Mouse (Mus musculus): Measurements from ENCODE around the gene Col18a1. TPM values are rescaled to one million over a fixed set of nuclear protein-coding genes. Genes with fewer than 3 reads are reported as not detected.

Col18a1 gene
- polyA plus RNA-seq, 1 experiment from 2014 or later: 122 TPM

DNA sequence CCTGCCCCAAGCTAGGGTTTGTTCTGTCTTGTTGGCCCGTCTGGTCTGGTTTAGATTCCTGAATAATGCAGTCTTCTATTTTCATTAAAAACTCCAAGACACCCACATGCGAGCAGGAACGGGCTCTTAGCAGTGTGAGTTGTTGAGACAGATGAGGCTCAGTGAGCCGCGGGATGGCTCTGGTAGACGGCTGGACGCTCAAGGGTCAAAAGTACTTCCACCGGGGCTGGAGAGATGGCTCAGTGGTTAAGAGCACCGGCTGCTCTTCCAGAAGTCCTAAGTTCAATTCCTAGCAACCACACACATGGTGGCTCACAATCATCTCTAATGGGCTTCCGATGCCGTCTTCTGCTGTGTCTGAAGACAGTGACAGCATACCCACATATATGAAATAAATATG lies 46.9 kb downstream of the Col18a1 start:
- 0 out of 2 replicates have a peak, but pooled peaks cover 7% of the 10 kb centered on the region for H3K4me1 ChIP-seq
- WGBS: 78% methylated on average over 11 of the region's 11 CpGs
- no peak overlapping the region for H3K27ac ChIP-seq
- no peaks in the 10 kb centered on the region for H3K36me3 ChIP-seq
- no peak for ATAC-seq (ENCODE audit: insufficient number of reproducible peaks, insufficient read depth, low FRiP score, low TSS enrichment)
- H3K4me2 ChIP-seq (replicated peaks): no peak overlapping the region
- no peaks in the 10 kb centered on the region for H3K27me3 ChIP-seq
- H3K9me3 ChIP-seq: no peaks in the 10 kb centered on the region
- no peak overlapping the region for H3K4me3 ChIP-seq
- no peak overlapping the region for H3K9ac ChIP-seq

DNA sequence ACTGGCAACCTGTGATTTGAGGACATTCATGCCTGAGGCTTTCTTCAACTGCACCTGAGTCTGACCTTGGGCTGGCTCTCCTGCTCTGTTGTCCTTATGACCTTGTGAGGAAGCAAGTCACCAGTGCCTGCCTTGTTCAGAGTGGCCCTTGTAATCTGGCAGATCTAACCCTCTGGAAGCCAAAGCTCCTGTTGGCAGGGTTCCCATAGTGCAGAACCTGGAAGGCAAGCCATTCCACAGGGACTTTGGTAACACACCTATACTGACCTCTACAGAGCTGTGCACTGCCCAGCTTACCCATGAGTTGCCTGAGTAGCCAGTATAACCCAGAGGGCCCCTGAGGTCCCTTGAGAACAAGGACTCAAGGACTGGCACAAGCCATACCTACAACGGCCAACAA lies 48.0 kb downstream of the Col18a1 start:
- WGBS: 78% methylated on average over 1 of the region's 1 CpGs

GRCm38 (mm10) chr10:77116537-77117455 lies 49.6 kb downstream of the Col18a1 start:
- Histone ChIP-seq H3K9me3 (no peaks in the 10 kb centered on the region), H3K4me1 (peaks cover 14% of the 10 kb centered on the region), H3K4me3 (no peak overlapping the region), H3K9ac (no peak overlapping the region), H3K27me3 (no peaks in the 10 kb centered on the region), H3K4me2 (replicated peaks) (no peak overlapping the region), H3K27ac (no peak overlapping the region), H3K36me3 (no peaks in the 10 kb centered on the region)
- WGBS: 46% methylated on average over 4 of the region's 4 CpGs
- ATAC-seq (ENCODE audit: insufficient number of reproducible peaks, insufficient read depth, low FRiP score, low TSS enrichment): no peak; the same call in 1 of the 2 replicates

More for the DNA sequence above, 48.0 kb downstream of the Col18a1 start:
- Histone ChIP-seq H3K36me3 (no peaks in the 10 kb centered on the region), H3K9ac (no peak overlapping the region), H3K4me1 (peaks cover 12% of the 10 kb centered on the region), H3K4me3 (no peak overlapping the region), H3K27me3 (no peaks in the 10 kb centered on the region), H3K4me2 (replicated peaks) (no peak overlapping the region), H3K27ac (no peak overlapping the region), H3K9me3 (no peaks in the 10 kb centered on the region)
- ATAC-seq (ENCODE audit: insufficient number of reproducible peaks, insufficient read depth, low FRiP score, low TSS enrichment): no peak

DNA sequence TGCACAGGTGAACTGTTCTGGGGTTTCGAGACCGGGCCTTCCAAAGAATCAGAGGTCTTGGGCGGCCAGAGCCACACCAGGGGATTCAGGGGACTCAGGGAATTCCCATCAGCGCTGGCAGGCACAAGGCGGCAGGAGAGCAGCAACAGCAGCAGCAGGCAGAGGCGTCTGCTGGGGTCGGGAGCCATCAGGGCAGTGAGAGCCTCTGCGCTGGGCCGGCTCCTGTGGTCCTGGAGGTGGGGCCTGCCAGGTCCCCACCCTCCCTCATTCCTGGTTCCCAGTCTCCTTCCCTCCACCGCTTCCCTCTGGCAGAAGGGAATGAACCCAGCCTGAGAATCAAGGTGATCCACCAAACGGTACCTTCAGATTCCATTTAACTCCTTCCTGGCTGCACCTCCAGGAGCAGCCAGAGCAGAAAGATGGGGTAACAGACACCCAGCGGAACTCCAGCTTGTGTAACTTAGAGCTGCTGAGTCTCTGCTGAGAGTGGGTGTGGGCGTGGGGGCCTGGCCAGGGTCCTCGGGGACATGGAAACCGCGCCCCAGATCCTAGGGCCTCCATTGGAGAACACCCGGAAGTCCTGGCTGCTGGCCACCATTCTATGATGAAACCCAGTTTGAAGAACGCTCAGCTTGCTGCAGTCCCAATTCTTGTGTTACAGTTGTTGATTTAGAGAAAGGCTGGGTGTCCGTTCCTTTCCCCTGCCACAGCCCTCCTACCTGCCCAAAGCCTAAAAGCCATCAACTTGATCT lies 52.7 kb downstream of the Col18a1 start:
- no peak overlapping the region for H3K4me2 ChIP-seq (replicated peaks)
- WGBS: 59% methylated on average over 19 of the region's 19 CpGs

GRCm38 (mm10) chr10:77111550-77112249 lies 54.6 kb downstream of the Col18a1 start:
- ATAC-seq (ENCODE audit: insufficient number of reproducible peaks, insufficient read depth, low FRiP score, low TSS enrichment): no peak
- Histone ChIP-seq H3K27ac (no peak overlapping the region), H3K9me3 (no peaks in the 10 kb centered on the region), H3K9ac (no peak overlapping the region), H3K4me2 (replicated peaks) (no peak overlapping the region), H3K36me3 (no peaks in the 10 kb centered on the region), H3K27me3 (no peaks in the 10 kb centered on the region), H3K4me3 (no peak overlapping the region), H3K4me1 (peaks cover 15% of the 10 kb centered on the region)
- WGBS: 92% methylated on average over 4 of the region's 4 CpGs

More for the DNA sequence above, 52.7 kb downstream of the Col18a1 start:
- Histone ChIP-seq H3K27ac (no peak overlapping the region), H3K4me1 (peaks cover 23% of the 10 kb centered on the region), H3K9me3 (no peaks in the 10 kb centered on the region), H3K9ac (no peak overlapping the region), H3K36me3 (no peaks in the 10 kb centered on the region), H3K4me3 (no peak overlapping the region), H3K27me3 (no peaks in the 10 kb centered on the region)
- ATAC-seq (ENCODE audit: insufficient number of reproducible peaks, insufficient read depth, low FRiP score, low TSS enrichment): no peak

- Histone ChIP-seq H3K9me3 (no peaks in the 10 kb centered on the region), H3K4me1 (peaks cover 15% of the 10 kb centered on the region), H3K27me3 (no peaks in the 10 kb centered on the region), H3K4me3 (no peak overlapping the region), H3K36me3 (no peaks in the 10 kb centered on the region), H3K27ac (no peak overlapping the region), H3K9ac (no peak overlapping the region), H3K4me2 (replicated peaks) (no peak overlapping the region)
- WGBS: 59% methylated on average over 7 of the region's 7 CpGs
- no peak for ATAC-seq (ENCODE audit: insufficient number of reproducible peaks, insufficient read depth, low FRiP score, low TSS enrichment)
Observed at GRCm38 (mm10) chr10:77110843-77111242, 55.5 kb downstream of the Col18a1 start.

DNA sequence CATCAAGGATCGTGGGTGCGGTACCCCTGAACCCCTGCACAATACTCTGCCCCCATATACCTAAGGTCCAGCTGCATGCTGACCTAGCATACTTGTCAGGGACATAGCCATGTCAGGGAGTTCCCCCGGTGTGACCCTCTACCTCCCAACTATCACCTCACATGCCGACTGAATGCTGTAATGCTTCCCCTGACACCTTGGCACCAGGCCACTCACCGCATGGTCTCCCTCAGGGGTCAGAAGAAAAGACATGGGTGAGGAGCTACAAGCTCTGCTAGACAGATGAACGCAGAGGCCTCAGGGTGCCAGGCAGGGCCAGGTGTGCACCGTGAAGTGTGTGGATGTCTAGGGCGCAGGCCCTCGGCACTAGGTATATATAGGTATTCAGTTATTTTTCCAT lies 56.3 kb downstream of the Col18a1 start:
- no peak overlapping the region for H3K27ac ChIP-seq
- no peaks in the 10 kb centered on the region for H3K27me3 ChIP-seq
- no peaks in the 10 kb centered on the region for H3K9me3 ChIP-seq
- H3K4me3 ChIP-seq: no peak overlapping the region
- WGBS: 90% methylated on average over 9 of the region's 9 CpGs
- H3K36me3 ChIP-seq: no peaks in the 10 kb centered on the region
- H3K4me2 ChIP-seq (replicated peaks): no peak overlapping the region
- H3K4me1 ChIP-seq: peaks cover 15% of the 10 kb centered on the region
- no peak for ATAC-seq (ENCODE audit: insufficient number of reproducible peaks, insufficient read depth, low FRiP score, low TSS enrichment)
- H3K9ac ChIP-seq: no peak overlapping the region

- Histone ChIP-seq H3K27me3 (no peaks in the 10 kb centered on the region), H3K4me3 (no peak overlapping the region), H3K4me2 (replicated peaks) (no peak overlapping the region), H3K9ac (no peak overlapping the region), H3K27ac (no peak overlapping the region), H3K4me1 (peaks cover 8% of the 10 kb centered on the region), H3K9me3 (no peaks in the 10 kb centered on the region), H3K36me3 (no peaks in the 10 kb centered on the region)
- WGBS: 74% methylated on average over 4 of the region's 4 CpGs
- ATAC-seq (ENCODE audit: insufficient number of reproducible peaks, insufficient read depth, low FRiP score, low TSS enrichment): no peak
Observed at GRCm38 (mm10) chr10:77108106-77108505, 58.2 kb downstream of the Col18a1 start.

- Histone ChIP-seq H3K9me3 (no peaks in the 10 kb centered on the region), H3K36me3 (no peaks in the 10 kb centered on the region), H3K4me1 (no peaks in the 10 kb centered on the region), H3K27me3 (no peaks in the 10 kb centered on the region), H3K4me3 (no peak overlapping the region), H3K9ac (no peak overlapping the region), H3K4me2 (replicated peaks) (no peak overlapping the region), H3K27ac (no peak overlapping the region)
- ATAC-seq (ENCODE audit: insufficient number of reproducible peaks, insufficient read depth, low FRiP score, low TSS enrichment): no peak
Observed at GRCm38 (mm10) chr10:77104327-77104726, 62.0 kb downstream of the Col18a1 start.

GRCm38 (mm10) chr10:77103689-77104088 lies 62.7 kb downstream of the Col18a1 start:
- no peak overlapping the region for H3K9ac ChIP-seq
- H3K27me3 ChIP-seq: no peaks in the 10 kb centered on the region
- no peak overlapping the region for H3K4me3 ChIP-seq
- no peaks in the 10 kb centered on the region for H3K9me3 ChIP-seq
- H3K4me1 ChIP-seq: no peaks in the 10 kb centered on the region
- 50% methylated on average over 8 of the region's 8 CpGs for WGBS
- no peak overlapping the region for H3K4me2 ChIP-seq (replicated peaks)
- H3K27ac ChIP-seq: no peak overlapping the region
- ATAC-seq (ENCODE audit: insufficient number of reproducible peaks, insufficient read depth, low FRiP score, low TSS enrichment): no peak
- no peaks in the 10 kb centered on the region for H3K36me3 ChIP-seq

- Histone ChIP-seq H3K9me3 (no peaks in the 10 kb centered on the region), H3K9ac (no peak overlapping the region), H3K27ac (no peak overlapping the region), H3K4me2 (replicated peaks) (no peak overlapping the region), H3K4me1 (peaks cover 5% of the 10 kb centered on the region; the same call in 1 of the 2 replicates), H3K4me3 (no peak overlapping the region), H3K27me3 (no peaks in the 10 kb centered on the region), H3K36me3 (no peaks in the 10 kb centered on the region)
- no peak for ATAC-seq (ENCODE audit: insufficient number of reproducible peaks, insufficient read depth, low FRiP score, low TSS enrichment)
- WGBS: 70% methylated on average over 4 of the region's 4 CpGs
Observed at GRCm38 (mm10) chr10:77099777-77100176, 66.6 kb downstream of the Col18a1 start.

Measured in embryonic facial prominence, embryonic 12.5 days (tissue).